Mouse (Mus musculus) adrenal gland, adult (tissue): ENCODE data around the gene Csnk1d.

ENCODE experiments used
- DNase-seq, 2 experiments: peaks; one replicate each; pipeline ENCODE4 v3.0.0; 2022 to 2023; ENCODE audit warnings: low spot score in 1 of 2; ENCODE audit not compliant: inconsistent age in 2 of 2

Gene Csnk1d

GRCm38 (mm10) chr11:120988410-120988809, 2.7 kb downstream of the Csnk1d start:
- DNase-seq, result peak; percentile 33 to 54

GRCm38 (mm10) chr11:120987608-120988007, 3.5 kb downstream of the Csnk1d start:
- DNase-seq, result no peak

GRCm38 (mm10) chr11:120984448-120985330, 6.4 kb downstream of the Csnk1d start:
- DNase-seq, result peak; percentile 79 to 93

GRCm38 (mm10) chr11:120982459-120982858, 8.7 kb downstream of the Csnk1d start:
- DNase-seq, result no peak

GRCm38 (mm10) chr11:120981661-120982060, 9.5 kb downstream of the Csnk1d start:
- DNase-seq, result no peak

- DNase-seq, result peak; percentile 58 to 76
These were observed 10.6 kb downstream of the Csnk1d start for GRCm38 (mm10) chr11:120980427-120981035.

GRCm38 (mm10) chr11:120979711-120980426, 11.3 kb downstream of the Csnk1d start:
- no peak for DNase-seq

- peak in 1 of 2 experiments; percentile 81 for DNase-seq
These were observed 17.8 kb downstream of the Csnk1d start for GRCm38 (mm10) chr11:120973318-120973717.

- DNase-seq, result no peak
These were observed 19.9 kb downstream of the Csnk1d start for GRCm38 (mm10) chr11:120971237-120971636.

- no peak for DNase-seq
These were observed 21.4 kb downstream of the Csnk1d start for GRCm38 (mm10) chr11:120969742-120970141.

GRCm38 (mm10) chr11:120965587-120965986, 25.5 kb downstream of the Csnk1d start:
- no peak for DNase-seq

- no peak for DNase-seq
These were observed 26.7 kb downstream of the Csnk1d start for GRCm38 (mm10) chr11:120964195-120965157.

- DNase-seq, result no peak
These were observed 28.2 kb downstream of the Csnk1d start for GRCm38 (mm10) chr11:120962909-120963308.

GRCm38 (mm10) chr11:120962050-120962771, 28.9 kb downstream of the Csnk1d start:
- DNase-seq, result no peak

GRCm38 (mm10) chr11:120961594-120961993, 29.5 kb downstream of the Csnk1d start:
- no peak for DNase-seq

- DNase-seq, result no peak
These were observed 30.9 kb downstream of the Csnk1d start for GRCm38 (mm10) chr11:120960248-120960647.

GRCm38 (mm10) chr11:120959564-120959963, 31.6 kb downstream of the Csnk1d start:
- no peak for DNase-seq

- DNase-seq, result no peak
These were observed 32.1 kb downstream of the Csnk1d start for GRCm38 (mm10) chr11:120959066-120959465.

GRCm38 (mm10) chr11:120957731-120958257, 33.3 kb downstream of the Csnk1d start:
- DNase-seq, result no peak

GRCm38 (mm10) chr11:120957052-120957451, 34.1 kb downstream of the Csnk1d start:
- DNase-seq, result no peak
